Mouse (Mus musculus) liver, embryonic 14.5 days (tissue): ENCODE data around the gene Caly.

Source experiments
- CTCF ChIP-seq: IDR thresholded peaks from 2 replicates; pipeline ENCODE4 v1.5.1; 2016; ENCODE audit warnings: antibody characterized with exemption, low read depth, control low read depth
- EP300 ChIP-seq: IDR thresholded peaks from 2 replicates; pipeline ENCODE4 v1.6.1; 2016; ENCODE audit warnings: antibody characterized with exemption, low read depth

GRCm38 (mm10) chr7:140082242-140082678, at the start of gene Caly:
- no peak for TF ChIP-seq EP300
- TF ChIP-seq CTCF: peak; percentile 50
